Comparison of ENCODE assay signal across 7 mouse cellular contexts in genomic region chr10:92163071-92163504, GRCm38 (mm10).
DNase-seq lines count a peak whose midpoint lies in the region; ATAC-seq lines count a peak whose summit lies in the region.

No protein-coding gene starts in this region.

- H3K4me2 ChIP-seq in limb, embryonic 11.5 days (ENCODE audit: low read depth, severe bottlenecking) = peak overlapping the region; percentile 60
- peak overlapping the region; percentile 74 for H3K4me2 ChIP-seq in stomach, embryonic 15.5 days

- no peaks in the 10 kb centered on the region for H3K9me3 ChIP-seq in forebrain, embryonic 10.5 days
- no peaks in the 10 kb centered on the region for H3K9me3 ChIP-seq in limb, embryonic 11.5 days (ENCODE audit: control insufficient read depth, low read length)
- H3K9me3 ChIP-seq in stomach, embryonic 15.5 days = no peaks in the 10 kb centered on the region

- no peak for ATAC-seq in limb, embryonic 11.5 days (ENCODE audit: insufficient number of reproducible peaks, low FRiP score, low TSS enrichment, low read depth)
- ATAC-seq in stomach, embryonic 15.5 days (ENCODE audit: insufficient read depth, low FRiP score, low read depth) = no peak

- intact Hi-C loops in left cerebral cortex, postnatal 4 days (cut with DNase I) = no loop called here
- intact Hi-C loops in left cerebral cortex, postnatal 14 days (cut with DNase I) = loop anchor here (5.0 kb wide), 2 partner anchors 79 to 616 kb away; no protein-coding TSS in a partner anchor

- H3K9ac ChIP-seq in limb, embryonic 11.5 days (ENCODE audit: low read length) = no peak overlapping the region
- no peak overlapping the region for H3K9ac ChIP-seq in stomach, embryonic 15.5 days

- DNase-seq in left cerebral cortex, postnatal 4 days = peak; percentile 5
- no peak for DNase-seq in left cerebral cortex, postnatal 14 days (ENCODE audit: low spot score in 2 of 2)
- peak; percentile 43 for DNase-seq in forebrain, embryonic 10.5 days (ENCODE audit: extremely low spot score, low spot score)
- DNase-seq in limb, embryonic 11.5 days (ENCODE audit: low spot score) = no peak
- no peak for DNase-seq in urinary bladder, postnatal 25 days (ENCODE audit: low spot score)
- DNase-seq in adrenal gland, postnatal 36 days = no peak

- H3K27ac ChIP-seq in forebrain, embryonic 10.5 days = peak overlapping the region; percentile 94
- H3K27ac ChIP-seq in limb, embryonic 11.5 days (replicated peaks; ENCODE audit: low read depth, low read length) = no peak overlapping the region
- H3K27ac ChIP-seq in stomach, embryonic 15.5 days = no peak overlapping the region

- peaks cover 38% of the 10 kb centered on the region for H3K27me3 ChIP-seq in forebrain, embryonic 10.5 days (ENCODE audit: poor library complexity, severe bottlenecking)
- H3K27me3 ChIP-seq in limb, embryonic 11.5 days (ENCODE audit: control insufficient read depth, insufficient read depth, low read length) = no peaks in the 10 kb centered on the region
- no peaks in the 10 kb centered on the region for H3K27me3 ChIP-seq in stomach, embryonic 15.5 days (replicated peaks)

- peaks cover 5% of the 10 kb centered on the region; the same call in 1 of the 2 replicates for H3K36me3 ChIP-seq in forebrain, embryonic 10.5 days (replicated peaks)
- no peaks in the 10 kb centered on the region for H3K36me3 ChIP-seq in limb, embryonic 11.5 days (ENCODE audit: control insufficient read depth, insufficient read depth, low read length)
- no peaks in the 10 kb centered on the region for H3K36me3 ChIP-seq in stomach, embryonic 15.5 days

- WGBS in forebrain, embryonic 10.5 days = 3% methylated on average over 7 of the region's 7 CpGs
- 9% methylated on average over 7 of the region's 7 CpGs for WGBS in limb, embryonic 11.5 days
- WGBS in stomach, embryonic 15.5 days = 4% methylated on average over 7 of the region's 7 CpGs

- H3K4me3 ChIP-seq in forebrain, embryonic 10.5 days = peak overlapping the region; percentile 63
- H3K4me3 ChIP-seq in limb, embryonic 11.5 days (ENCODE audit: low read depth, low read length) = peak overlapping the region; percentile 16
- H3K4me3 ChIP-seq in stomach, embryonic 15.5 days (replicated peaks) = peak overlapping the region; percentile 35

- peaks cover 75% of the 10 kb centered on the region for H3K4me1 ChIP-seq in forebrain, embryonic 10.5 days
- no peaks in the 10 kb centered on the region for H3K4me1 ChIP-seq in limb, embryonic 11.5 days (ENCODE audit: control insufficient read depth, insufficient read depth, low read length)
- H3K4me1 ChIP-seq in stomach, embryonic 15.5 days = peaks cover 3% of the 10 kb centered on the region; the same call in 1 of the 2 replicates

Comparison
In these comparisons a context has a peak if more than half of its experiments do, and no peak if none do; other contexts are left out.
1. DNase-seq: peak in left cerebral cortex, postnatal 4 days (single experiment) and forebrain, embryonic 10.5 days (single experiment); none in left cerebral cortex, postnatal 14 days (0 of 2), limb, embryonic 11.5 days (single experiment), urinary bladder, postnatal 25 days (single experiment) and adrenal gland, postnatal 36 days (0 of 2).
2. Peak in every context shown above with its lines, with median percentiles within 50 percentile points of each other: H3K4me3 ChIP-seq.